Mouse (Mus musculus): ENCODE results near the gene Foxn3. TPM values are rescaled to one million over a fixed set of nuclear protein-coding genes. Genes with fewer than 3 reads are reported as not detected.

Foxn3 gene
- total RNA-seq, 1 experiment from 2014 or later = 41.7 TPM

DNA sequence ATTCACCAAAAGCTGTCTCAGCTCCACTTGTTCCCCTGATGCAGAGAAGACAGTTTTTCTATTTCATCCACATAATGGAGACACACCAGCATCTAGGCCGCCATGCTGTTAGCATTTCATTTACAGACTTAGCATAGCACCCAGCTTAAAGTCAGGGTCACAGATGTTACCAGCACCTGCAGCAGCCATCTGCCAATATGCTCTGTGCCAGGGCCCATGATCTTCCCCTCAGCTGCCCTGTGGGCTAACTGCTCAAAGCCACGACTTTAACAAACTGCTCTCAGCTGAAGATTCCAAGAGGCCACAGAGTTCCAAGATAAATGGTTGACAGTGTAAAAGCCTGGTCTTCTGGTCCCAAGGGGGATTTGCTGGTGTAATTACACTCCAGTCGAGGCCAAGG, 252.1 kb downstream of the Foxn3 start:
- no peak for ATAC-seq (replicated peaks; ENCODE audit: low read depth, poor library complexity, severe bottlenecking)

DNA sequence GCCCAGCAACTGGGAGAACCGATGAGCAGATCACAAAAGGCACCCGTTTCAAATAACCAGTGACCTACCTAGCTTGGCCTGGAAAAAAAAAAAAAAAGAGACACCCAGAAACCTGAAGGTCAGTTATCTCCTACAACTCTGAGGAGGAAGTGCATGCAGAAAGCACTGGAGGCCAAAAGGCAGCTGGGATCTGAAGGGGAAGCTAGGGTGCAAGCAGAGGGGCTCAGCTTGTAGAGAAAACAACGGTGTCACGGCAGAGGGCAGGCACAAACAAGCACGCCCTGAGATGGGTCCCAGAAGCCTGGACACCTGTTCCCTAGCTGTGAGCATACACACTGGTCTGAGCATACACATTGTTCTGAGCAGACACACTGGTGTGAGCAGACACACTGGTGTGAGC, 253.4 kb downstream of the Foxn3 start:
- peak; percentile 36 for ATAC-seq (replicated peaks; ENCODE audit: low read depth, poor library complexity, severe bottlenecking)

DNA sequence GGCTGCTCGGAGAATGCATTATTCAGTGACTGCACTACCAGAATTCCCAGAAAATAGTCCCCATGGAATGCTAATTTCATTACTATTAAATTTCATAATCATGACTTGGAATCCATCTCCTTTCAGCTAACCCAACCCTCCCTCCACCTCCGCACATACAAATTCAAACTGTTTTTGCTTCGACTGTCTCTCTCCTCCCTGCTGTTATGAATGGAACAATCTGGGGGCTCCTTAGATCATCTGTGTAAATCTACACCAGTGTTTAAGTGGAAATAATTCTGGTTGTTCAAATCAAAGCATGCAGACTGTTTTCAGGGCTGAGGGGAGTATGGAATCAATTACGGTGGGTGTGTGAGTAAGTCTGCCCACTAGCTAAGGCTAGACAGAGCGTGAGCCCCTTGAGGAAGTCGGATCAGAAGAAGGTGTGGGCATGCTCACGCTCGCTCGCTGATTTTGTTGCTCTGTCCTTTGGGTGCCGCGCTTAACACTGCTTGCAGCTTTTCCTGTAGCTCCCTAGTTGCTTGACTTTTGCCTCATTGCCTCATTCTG, 254.8 kb downstream of the Foxn3 start:
- ATAC-seq (replicated peaks; ENCODE audit: low read depth, poor library complexity, severe bottlenecking) = no peak

DNA sequence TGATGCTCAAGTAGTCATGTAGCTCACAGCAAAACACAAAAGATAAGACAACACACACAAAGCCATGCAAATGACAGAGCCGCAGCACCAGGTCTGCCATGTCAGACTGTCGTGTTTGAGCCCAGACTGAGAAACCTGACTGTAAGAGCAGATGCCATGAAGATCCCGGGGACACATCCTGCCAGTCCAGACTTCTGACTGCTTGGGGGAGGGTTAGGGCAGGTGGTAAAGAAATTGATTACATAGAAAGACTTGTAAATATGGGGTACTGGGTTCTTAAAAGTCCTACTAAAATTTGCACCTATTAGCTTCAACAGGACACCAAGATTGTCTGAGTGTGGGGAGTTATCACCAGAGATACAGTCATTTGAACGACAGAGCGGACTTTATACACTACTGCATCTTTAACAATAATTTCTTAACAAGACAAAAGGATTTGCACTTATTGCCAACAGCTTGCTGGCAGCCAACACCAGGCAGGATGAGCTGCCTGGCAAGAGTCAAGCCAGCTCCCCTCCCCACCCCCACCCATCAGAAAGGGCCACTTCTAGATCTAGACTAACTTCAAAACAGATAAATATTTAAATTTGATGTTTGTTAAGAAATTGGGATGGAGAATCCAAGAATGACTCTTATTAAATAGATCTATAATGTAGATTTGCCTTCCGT, 256.7 kb downstream of the Foxn3 start:
- ATAC-seq (replicated peaks; ENCODE audit: low read depth, poor library complexity, severe bottlenecking) = no peak

DNA sequence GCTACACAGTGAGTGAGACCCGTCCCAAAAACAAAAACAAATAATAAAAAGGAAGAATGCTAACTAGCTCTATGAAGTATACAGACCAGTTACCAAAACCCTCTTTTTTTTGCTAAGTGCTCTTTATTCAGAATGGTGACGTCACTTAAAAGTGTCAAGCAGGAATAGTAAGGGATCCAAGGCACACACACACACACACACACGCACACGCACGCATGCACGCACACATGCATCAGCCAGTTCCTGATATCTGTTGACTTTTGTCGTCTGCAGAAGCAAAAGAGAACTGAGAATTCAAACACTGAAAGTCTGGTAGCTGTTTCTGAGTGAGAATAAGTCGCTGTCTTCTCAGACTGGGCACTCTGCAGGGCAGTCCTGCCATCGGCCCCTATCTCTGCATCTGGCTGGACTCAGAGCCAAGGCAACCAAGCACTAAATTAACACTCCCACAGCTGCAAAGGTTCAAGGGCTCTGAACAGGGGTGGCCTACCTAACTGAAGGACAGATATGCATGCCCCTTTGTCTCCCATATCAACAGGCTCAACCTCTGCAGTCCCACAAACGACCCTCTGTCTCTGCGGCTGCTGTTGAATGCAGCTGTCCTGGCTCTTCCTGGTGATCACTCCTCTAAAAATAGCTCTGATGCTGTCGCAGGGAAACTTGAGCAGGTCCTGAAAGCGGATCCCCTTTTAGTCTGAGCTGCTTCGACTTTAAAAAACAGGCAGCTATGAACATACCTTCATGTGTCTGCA, 257.4 kb downstream of the Foxn3 start:
- peak; percentile 37; the same call in 1 of the 2 replicates for ATAC-seq (replicated peaks; ENCODE audit: low read depth, poor library complexity, severe bottlenecking)

GRCm38 (mm10) chr12:99305324-99305723, 258.1 kb downstream of the Foxn3 start:
- no peak for ATAC-seq (replicated peaks; ENCODE audit: low read depth, poor library complexity, severe bottlenecking)

DNA sequence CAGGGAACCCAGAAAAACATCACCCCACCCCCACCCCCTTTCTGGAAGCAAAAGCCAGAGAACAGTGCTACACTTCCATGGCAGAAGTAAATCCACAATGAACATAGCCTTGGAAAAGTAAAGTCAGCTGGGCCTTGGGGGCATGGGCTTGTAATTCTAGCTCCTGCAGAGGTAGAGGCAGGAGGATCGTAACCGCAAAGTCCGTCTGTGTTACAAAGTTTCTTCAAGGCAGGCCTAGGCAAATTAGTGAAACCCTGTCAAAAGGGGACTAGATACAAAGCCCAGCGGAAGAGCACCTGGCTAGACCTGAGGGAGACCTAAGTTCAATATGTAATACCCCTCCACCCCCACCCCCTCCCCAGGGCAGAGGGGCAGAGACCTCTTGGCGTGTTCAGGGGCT, 259.3 kb downstream of the Foxn3 start:
- no peak for ATAC-seq (replicated peaks; ENCODE audit: low read depth, poor library complexity, severe bottlenecking)

- no peak for ATAC-seq (replicated peaks; ENCODE audit: low read depth, poor library complexity, severe bottlenecking)
Observed at GRCm38 (mm10) chr12:99303581-99303980, 259.8 kb downstream of the Foxn3 start.

DNA sequence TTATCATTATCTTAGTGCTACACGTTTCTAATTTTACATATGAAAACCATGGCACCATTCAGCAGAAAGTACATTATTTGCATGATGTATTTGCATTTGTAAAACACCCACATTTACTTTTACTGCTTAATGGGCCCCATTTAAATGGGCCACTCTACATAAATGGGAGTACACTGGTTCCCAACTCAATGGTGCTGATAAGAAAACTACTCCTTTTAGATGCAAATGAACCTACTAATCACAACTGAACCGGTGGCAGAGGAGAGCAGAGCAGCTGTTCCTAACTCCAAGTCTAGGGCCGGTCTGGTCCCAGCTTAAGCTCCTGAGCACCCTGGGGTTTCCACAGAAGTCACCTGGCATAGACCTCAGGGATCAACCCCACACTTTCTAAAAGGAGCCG, 263.5 kb downstream of the Foxn3 start:
- no peak for ATAC-seq (replicated peaks; ENCODE audit: low read depth, poor library complexity, severe bottlenecking)

- no peak for ATAC-seq (replicated peaks; ENCODE audit: low read depth, poor library complexity, severe bottlenecking)
Observed at GRCm38 (mm10) chr12:99298851-99299600, 264.4 kb downstream of the Foxn3 start.

DNA sequence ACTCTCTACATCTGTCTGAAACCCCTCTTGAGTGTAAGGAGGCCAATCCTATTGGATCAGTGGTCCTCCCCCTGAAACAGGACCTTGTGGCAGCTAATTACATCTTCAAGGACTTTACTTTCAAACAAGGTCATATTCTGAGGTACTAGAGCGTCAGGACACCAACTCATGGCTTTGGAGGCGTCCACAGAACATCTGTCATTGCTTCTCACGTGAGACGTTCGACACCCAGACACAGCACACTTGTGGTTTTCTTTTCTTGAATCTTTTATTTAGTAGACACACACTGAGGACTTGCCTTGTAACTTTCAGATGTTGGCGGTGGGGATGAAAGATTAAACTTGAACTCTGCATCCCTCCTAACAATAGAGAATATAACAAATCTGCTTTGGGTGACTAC, 265.1 kb downstream of the Foxn3 start:
- ATAC-seq (replicated peaks; ENCODE audit: low read depth, poor library complexity, severe bottlenecking) = no peak

DNA sequence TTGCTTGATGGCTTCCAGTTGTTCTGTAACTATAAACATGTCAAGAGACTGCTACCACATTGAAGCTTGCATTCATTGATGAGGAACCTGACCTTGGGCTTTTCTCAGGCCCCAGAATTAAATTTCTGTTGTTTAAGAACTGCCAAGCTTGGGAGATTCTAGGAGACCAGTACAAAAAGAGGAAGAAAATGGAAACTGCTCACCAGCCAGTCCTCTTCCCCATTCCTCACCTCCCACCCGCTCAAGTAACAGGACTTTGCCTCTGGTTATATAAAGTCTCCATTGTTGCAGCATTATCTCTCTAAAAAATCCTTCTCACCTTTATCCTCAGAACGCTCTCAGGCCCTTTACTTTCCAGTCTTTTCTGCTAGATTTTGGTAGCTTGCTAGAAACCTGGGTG, 265.6 kb downstream of the Foxn3 start:
- ATAC-seq (replicated peaks; ENCODE audit: low read depth, poor library complexity, severe bottlenecking) = peak; percentile 62

DNA sequence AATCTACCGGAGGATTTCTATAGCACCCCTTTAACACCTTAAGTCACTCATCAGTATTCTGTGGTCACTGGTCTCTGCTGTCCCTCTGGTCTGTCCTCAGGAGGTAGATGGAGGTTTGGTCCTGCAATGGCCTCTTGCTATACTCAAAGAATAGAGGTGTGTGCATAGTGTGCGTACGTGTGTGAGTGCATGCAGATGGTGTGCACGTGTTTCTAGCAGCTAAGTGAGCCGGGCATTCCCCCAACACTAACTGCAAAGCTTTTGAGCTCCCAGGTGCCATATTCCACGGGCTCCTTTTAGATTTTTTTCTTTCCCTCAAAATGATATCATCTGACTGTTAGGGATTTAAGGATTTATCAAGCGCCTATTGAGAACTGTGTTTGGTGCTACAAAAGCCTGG, 269.9 kb downstream of the Foxn3 start:
- ATAC-seq (replicated peaks; ENCODE audit: low read depth, poor library complexity, severe bottlenecking) = no peak

- no peak for ATAC-seq (replicated peaks; ENCODE audit: low read depth, poor library complexity, severe bottlenecking)
Observed at GRCm38 (mm10) chr12:99292152-99292551, 271.2 kb downstream of the Foxn3 start.

- no peak for ATAC-seq (replicated peaks; ENCODE audit: low read depth, poor library complexity, severe bottlenecking)
Observed at GRCm38 (mm10) chr12:99287081-99287480, 276.3 kb downstream of the Foxn3 start.

- no peak for ATAC-seq (replicated peaks; ENCODE audit: low read depth, poor library complexity, severe bottlenecking)
Observed at GRCm38 (mm10) chr12:99286662-99287061, 276.7 kb downstream of the Foxn3 start.

DNA sequence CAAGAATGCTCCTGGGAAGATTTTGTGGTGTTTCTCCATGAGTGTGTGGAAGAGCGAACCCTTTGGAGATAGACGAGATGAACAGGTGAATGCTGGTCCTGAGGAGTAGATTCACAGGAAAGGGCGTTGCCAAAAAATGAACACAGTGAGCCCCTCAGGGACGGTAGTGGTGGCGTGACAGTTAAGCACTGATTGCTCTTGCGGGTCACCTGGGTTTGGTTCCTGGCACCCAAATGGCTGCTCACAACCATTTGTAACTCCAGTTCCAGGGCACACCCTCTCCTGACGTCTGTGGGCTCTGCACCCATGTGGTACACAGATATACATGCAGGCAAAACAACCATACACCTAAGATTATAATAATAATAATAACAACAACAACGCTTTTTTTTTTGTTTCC, 277.7 kb downstream of the Foxn3 start:
- no peak for ATAC-seq (replicated peaks; ENCODE audit: low read depth, poor library complexity, severe bottlenecking)

- ATAC-seq (replicated peaks; ENCODE audit: low read depth, poor library complexity, severe bottlenecking) = no peak
Observed at GRCm38 (mm10) chr12:99285199-99285598, 278.2 kb downstream of the Foxn3 start.

- ATAC-seq (replicated peaks; ENCODE audit: low read depth, poor library complexity, severe bottlenecking) = peak; percentile 77
Observed at GRCm38 (mm10) chr12:99284419-99285069, 278.8 kb downstream of the Foxn3 start.

DNA sequence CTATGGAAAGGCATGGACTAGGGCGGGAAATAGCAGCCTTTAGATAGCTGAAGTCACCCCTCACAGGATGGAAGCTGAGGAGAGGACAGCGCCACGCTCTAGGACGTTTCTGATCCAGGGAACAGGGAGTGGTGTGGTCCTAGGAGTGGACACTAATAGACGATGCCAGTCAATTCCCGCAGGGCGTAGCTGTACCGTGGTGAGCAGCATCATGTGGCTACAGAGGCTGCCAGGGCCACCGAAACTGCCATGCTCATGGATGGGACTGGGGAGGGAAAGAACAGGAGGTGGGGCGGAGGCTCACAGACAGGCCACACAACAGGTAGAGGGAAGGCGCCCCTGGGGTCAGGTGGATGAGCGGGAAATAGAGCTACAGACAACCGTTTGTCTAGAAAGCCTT, 282.6 kb downstream of the Foxn3 start:
- no peak for ATAC-seq (replicated peaks; ENCODE audit: low read depth, poor library complexity, severe bottlenecking)
